Mouse (Mus musculus) fat pad, adult 2 months (tissue): ENCODE data around the gene Dlgap1.

Experiments used
- DNase-seq: peaks from one replicate; pipeline ENCODE4 v3.0.0-alpha.2; 2011; ENCODE audit warnings: low read depth, low spot score; ENCODE audit errors: extremely low read depth

The Dlgap1 gene

GRCm38 (mm10) chr17:70172500-70173036, 203.7 kb downstream of the Dlgap1 start:
- DNase-seq = no peak

DNA sequence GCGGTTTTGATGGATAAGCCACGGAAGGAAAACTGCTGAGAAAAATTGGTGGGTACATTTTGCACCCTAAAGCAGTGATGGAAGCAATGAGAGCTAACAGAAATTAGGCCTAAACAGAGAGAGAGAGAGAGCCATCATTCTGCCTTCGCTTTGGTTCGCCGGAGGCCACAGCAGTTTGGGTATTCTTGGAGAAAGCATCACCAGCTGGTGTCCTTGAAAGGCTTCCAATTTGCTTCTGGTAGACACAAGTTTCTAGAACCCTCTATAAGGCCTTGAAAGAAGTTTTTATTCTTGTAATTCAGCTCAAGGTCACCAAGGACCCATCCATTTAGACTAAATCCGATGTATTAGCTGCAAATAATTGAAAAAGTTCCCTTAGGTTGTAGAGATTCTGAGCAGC, 205.0 kb downstream of the Dlgap1 start:
- DNase-seq = no peak

GRCm38 (mm10) chr17:70191228-70191627, 222.4 kb downstream of the Dlgap1 start:
- DNase-seq = no peak

DNA sequence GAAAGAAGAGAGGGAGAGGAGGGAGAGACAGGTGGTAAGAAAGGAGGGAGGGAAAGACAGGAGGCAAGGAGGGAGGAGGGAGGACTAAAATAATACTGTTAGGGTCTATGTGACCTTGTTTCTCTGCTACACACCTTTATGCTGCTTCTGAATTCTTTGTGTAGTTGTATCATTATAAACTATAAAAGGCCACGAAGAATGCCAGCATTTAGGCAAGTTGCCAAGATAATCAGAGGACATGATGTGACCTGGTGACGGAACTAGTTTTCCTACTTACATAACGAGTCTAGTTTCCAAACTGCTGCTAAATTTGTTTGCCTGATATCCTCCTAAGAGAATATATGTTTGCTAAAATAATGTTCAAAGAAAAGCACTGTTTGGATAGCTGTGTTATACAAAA, 254.0 kb downstream of the Dlgap1 start:
- DNase-seq = no peak

DNA sequence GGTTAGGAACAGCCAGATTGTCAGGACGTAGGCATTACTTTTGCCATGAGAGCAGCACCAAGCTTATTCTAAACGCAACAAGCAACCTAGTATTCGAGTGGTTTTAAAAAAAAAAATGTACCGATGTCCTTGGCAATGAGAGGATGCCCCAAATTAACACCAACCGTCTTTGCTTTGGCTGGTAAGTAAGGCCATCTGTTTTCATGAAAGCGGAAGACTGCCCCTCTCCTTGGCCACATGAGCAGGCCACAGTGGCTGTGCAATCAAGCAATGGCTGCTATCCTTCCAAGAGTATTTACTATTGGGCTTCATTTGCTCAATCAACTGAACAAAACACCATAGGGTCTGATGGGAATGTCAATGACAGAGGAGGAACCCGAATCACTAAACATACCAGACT, 278.5 kb downstream of the Dlgap1 start:
- DNase-seq = no peak

DNA sequence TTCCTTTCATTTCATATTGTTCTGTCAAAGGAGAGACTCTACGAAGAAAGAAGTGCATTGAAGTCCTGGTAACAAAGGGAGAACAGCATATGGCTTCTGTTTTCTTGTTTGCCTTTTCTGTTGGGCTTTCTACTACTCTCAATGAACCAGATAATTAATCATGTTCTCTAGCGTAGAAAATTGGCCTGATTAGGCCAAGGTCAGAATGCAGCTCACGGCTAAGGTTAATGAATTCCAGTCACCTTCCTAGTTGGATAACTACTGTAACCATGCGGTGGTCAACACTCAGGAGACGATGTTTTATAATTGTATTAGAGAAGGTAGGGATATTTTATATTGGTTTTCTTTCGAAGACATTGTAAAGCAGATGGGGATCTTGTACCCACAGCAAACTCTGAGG, 279.4 kb downstream of the Dlgap1 start:
- DNase-seq = no peak

GRCm38 (mm10) chr17:70252476-70252875, 283.6 kb downstream of the Dlgap1 start:
- no peak for DNase-seq

DNA sequence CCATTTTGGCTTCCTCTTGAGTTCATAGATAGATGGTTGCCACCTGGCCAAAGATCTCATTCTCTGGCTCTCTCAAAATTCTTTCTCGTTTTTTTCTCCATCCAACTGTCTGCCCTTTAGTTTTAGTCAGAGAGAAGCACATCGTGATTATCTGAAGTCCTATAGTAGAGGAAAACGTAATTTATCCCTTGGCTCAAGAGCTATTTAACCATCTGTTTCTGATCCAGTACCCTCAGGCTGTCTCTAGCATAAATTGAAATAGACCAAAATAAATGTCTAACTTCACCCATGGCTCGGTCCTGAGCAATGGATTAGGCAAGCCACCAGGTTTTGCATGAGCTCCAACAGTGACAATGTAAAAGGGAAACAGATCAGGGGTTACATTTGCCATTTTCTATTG, 287.5 kb downstream of the Dlgap1 start:
- no peak for DNase-seq

GRCm38 (mm10) chr17:70263156-70263555, 294.3 kb downstream of the Dlgap1 start:
- no peak for DNase-seq

- no peak for DNase-seq
Observed at GRCm38 (mm10) chr17:70272125-70272524, 303.3 kb downstream of the Dlgap1 start.

GRCm38 (mm10) chr17:70287708-70288107, 318.8 kb downstream of the Dlgap1 start:
- no peak for DNase-seq

DNA sequence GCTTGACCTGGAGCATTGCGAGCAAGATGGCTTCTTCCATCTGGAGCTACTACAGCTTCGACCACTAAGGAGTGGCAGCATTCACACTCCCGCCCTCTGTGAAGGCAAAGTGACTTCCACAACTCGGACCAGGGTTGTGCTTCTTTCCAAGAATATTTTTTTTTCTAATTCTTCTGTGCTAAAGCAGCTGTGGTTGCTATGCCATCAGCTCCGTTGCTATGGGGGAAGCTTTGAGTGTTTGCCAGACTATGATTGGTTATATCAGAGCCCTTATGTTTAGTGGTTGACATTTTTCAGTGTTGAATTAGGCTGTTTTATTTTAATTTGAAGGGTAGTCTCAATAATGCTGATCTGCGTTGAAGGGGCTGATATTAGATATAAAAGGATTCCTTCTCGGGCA, 325.2 kb downstream of the Dlgap1 start:
- DNase-seq = no peak

DNA sequence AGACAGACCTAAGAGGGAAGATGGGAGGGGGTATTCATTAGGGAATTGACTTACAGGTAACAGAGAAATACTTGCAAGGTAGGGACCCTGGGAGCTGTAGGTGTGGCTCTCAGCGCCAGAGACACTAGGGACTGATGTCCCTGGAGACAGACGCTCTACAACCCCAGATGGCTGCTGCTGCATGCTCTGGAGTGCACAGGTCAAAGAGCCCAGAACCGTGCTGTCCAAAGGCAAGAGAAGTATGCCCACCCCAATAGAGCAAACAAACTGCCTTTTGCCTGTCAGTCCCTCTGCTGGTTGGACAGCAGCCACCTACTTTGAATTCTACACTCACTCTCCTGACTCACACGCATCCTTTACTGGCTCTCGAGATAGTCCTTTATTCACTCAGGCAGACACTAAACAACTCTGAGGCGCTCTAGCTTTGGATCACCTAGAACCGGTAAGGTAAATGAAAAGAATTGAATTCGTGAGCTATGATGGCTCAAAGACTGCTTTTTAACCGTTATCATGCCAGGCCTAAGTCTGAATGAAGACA, 333.1 kb downstream of the Dlgap1 start:
- no peak for DNase-seq

DNA sequence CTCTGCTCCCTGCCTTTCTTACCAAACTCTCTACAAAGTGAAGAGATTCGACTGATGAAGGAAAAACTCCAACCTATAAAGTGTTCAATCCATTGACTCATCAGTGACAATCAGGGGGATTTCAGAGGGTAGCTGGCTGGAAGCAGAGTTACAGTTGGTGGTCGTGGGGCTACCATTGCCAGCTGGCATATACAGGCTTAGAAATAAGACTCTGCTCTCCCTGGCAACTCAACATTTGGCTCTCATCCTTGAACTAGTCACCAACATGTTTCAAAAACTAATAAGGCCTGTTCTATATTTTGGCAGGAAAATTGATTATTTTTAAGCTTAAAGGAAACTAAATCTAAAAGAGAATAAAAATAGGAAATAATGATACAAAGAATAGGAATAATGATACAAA, 333.8 kb downstream of the Dlgap1 start:
- DNase-seq = no peak

DNA sequence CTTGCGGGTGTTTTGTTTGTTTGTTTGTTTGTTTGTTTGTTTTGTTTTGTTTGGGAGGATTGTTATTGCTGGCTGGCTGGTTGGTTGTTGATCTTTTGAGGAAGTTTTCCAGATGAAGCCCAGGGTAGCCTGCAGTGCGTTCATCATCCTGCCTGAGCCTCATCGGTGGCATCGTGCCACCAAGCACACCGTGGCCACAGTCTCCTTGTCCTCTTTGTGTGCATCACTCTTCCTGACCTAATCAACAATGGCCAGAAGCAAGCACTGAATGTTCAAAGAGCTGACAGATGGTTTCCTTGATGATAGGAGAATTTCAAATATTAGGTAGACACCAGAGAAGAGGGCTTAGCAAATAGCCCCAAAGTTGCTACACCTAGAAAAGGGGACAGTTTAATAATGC, 336.1 kb downstream of the Dlgap1 start:
- no peak for DNase-seq

GRCm38 (mm10) chr17:70307418-70308176, 338.7 kb downstream of the Dlgap1 start:
- DNase-seq = no peak

DNA sequence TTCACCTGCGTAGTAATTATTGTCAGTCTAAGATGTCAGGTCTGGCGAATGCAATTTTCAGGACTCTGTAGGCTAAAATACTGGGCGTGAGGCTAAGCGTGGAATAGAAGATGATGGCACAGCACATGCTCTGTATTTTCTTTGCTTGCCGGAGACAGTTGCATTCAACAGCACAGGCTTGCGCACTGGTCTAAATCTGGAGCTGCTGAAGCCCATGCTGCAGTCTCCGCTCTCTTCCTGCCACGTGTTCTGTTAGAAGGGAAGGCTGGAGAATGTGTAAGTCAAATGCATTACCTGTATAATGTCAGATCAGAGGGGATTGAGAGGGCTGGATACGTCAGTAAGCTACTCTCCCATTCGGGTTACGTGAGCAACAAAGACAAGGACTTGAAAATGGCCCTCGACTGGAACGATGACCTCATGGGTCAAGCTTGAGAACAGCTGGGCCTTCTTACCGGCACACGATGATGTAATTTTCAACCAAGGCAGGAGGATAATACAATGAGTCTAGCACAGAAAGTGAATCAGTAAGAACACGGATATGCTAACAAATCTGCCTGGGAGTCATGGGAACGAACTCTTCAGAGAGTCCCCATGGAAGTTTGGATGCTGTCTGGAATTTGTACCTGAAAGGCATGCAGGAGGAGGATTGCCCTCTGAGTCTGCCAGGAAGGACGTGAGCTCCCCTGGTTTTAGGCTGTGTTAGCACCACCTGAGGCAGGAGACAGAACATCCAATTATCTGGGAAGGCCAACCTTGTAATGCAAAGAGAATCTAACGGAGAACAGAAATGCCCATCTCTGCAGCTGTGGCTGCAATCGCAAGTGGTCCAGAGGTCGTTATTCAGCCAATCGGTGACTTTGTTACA, 339.7 kb downstream of the Dlgap1 start:
- no peak for DNase-seq

DNA sequence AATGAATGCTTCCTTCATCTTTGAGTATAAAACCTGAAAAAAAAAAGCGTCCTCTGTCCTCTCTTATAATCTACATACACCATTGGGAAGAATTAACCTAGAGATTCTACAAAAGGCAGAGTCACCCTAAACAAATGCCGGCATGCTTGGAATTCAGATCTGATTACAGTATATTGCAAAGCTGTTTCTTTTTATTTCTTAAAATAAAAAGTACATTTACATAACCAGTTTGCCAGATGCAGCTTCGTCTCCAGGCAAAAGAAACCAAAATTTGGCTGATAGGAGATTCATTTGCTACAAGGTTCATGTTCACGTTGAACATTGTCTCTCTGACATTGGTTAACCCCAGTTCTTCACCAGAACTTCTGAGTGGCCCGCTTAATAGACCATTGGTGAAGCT, 347.5 kb downstream of the Dlgap1 start:
- DNase-seq = no peak

DNA sequence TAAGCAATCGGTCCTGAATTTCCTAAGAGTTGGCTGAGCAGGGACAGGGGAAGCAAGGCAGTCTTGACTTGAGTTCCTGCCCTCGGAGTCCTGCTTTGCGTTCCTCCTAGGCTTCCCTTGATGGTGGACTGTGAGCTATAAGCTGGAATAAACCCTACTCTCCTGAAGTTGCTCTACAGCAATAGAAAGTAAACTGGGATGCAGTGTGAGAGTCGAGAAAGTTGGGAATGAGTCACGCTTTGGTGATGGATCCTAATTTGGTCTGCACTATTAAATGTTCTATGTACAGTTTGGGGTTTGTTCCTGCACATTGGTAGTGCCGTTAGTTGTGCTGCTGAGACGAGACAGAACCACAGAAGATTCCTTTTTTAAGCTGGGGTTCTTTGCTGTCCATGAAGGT, 348.9 kb downstream of the Dlgap1 start:
- DNase-seq = no peak

GRCm38 (mm10) chr17:70321976-70322375, 353.1 kb downstream of the Dlgap1 start:
- no peak for DNase-seq

- DNase-seq = no peak
Observed at GRCm38 (mm10) chr17:70333440-70333839, 364.6 kb downstream of the Dlgap1 start.

DNA sequence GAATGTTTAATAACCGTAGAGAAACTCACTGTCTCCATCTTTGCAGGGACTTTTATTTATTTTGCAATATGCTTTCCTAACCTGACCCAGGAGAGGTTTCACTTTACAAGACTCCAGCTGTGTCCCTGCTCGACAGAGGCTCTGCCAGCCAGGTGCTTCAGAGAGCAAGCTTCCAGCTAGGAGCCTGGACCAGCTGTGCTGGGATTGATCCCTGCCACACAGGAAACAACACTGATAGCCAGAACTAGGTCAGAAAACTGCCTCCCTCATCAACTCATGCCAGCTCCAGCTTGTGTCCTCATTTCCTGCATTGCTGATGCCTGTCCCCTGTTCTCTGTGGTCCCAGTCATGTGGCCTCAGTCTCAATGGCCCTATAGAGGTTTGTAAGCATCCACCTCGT, 365.3 kb downstream of the Dlgap1 start:
- DNase-seq = no peak
